Mouse (Mus musculus) neural tube, embryonic 13.5 days (tissue): ENCODE data around the gene Ugt1a9. TPM values are rescaled to one million over a fixed set of nuclear protein-coding genes. Genes with fewer than 3 reads are reported as not detected.
"Not testable (repeated sequence)": the region's sequence is repeated elsewhere in the genome, so short reads cannot be mapped to it uniquely, and the experiment has no call there.

ENCODE experiments used
- ATAC-seq: fragments of 200-750 bp; cut with Nextera tagmentation; 2 replicates; pipeline ENCODE4 v1.8.0; 2017; ENCODE audit warnings: low read depth, mild to moderate bottlenecking, moderate TSS enrichment, moderate library complexity
- H3K27ac ChIP-seq: fragments of 300-500 bp; sonication (generic); replicated peaks from 2 replicates; pipeline ENCODE4 v1.5.1; 2015; ENCODE audit warnings: moderate library complexity, mild to moderate bottlenecking, inconsistent platforms
- H3K27me3 ChIP-seq: fragments of 300-500 bp; sonication (generic); 2 replicates; pipeline ENCODE4 v1.6.1; 2015; ENCODE audit warnings: mild to moderate bottlenecking, inconsistent platforms
- H3K36me3 ChIP-seq: fragments of 300-500 bp; sonication (generic); 2 replicates; pipeline ENCODE4 v1.6.1; 2015; ENCODE audit warnings: mild to moderate bottlenecking, inconsistent platforms
- H3K4me1 ChIP-seq: fragments of 300-500 bp; sonication (generic); replicated peaks from 2 replicates; pipeline ENCODE4 v1.6.1; 2015; ENCODE audit warnings: inconsistent platforms
- H3K4me2 ChIP-seq: fragments of 300-500 bp; sonication (generic); 2 replicates; pipeline ENCODE4 v1.6.1; 2015; ENCODE audit warnings: inconsistent platforms, mild to moderate bottlenecking, moderate library complexity
- H3K4me3 ChIP-seq: fragments of 300-500 bp; sonication (generic); 2 replicates; pipeline ENCODE4 v1.5.1; 2015; ENCODE audit warnings: mild to moderate bottlenecking, inconsistent platforms
- H3K9ac ChIP-seq: fragments of 300-500 bp; sonication (generic); 2 replicates; pipeline ENCODE4 v1.6.1; 2015; ENCODE audit warnings: moderate library complexity, mild to moderate bottlenecking, inconsistent platforms
- H3K9me3 ChIP-seq: fragments of 300-500 bp; sonication (generic); 2 replicates; pipeline ENCODE4 v1.6.1; 2016; ENCODE audit warnings: inconsistent platforms
- WGBS: fragments of 180-500 bp; shearing (Covaris S2); methylation state at CpG from one replicate; pipeline ENCODE4 v1.1.7; 2015; 5-methylcytosine and 5-hydroxymethylcytosine counted together
- polyA plus RNA-seq: library from polyadenylated mRNA; unstranded; fragments of >200 nt; fragmentation: Nextera tagmentation; extraction: Ambion mirVana; gene quantifications from 2 replicates; pipeline ENCODE4 v1.2.1, GENCODE M21; 2015

Ugt1a9 gene
- polyA plus RNA-seq, 1 experiment from 2014 or later = not detected

- H3K27ac ChIP-seq = no peak overlapping the region
- no peak overlapping the region for H3K9ac ChIP-seq
- 45% methylated on average over 3 of the region's 3 CpGs for WGBS
- no peak overlapping the region for H3K4me3 ChIP-seq
- no peaks in the 10 kb centered on the region for H3K4me1 ChIP-seq
- no peaks in the 10 kb centered on the region for H3K36me3 ChIP-seq
- no peak for ATAC-seq
- H3K4me2 ChIP-seq = no peak overlapping the region
- no peaks in the 10 kb centered on the region for H3K27me3 ChIP-seq
- H3K9me3 ChIP-seq = peaks cover 53% of the 10 kb centered on the region
These were observed 147.0 kb downstream of the Ugt1a9 start for GRCm38 (mm10) chr1:88217576-88217975.

- Histone ChIP-seq H3K27ac (no peak overlapping the region), H3K9me3 (peaks cover 48% of the 10 kb centered on the region), H3K4me2 (no peak overlapping the region), H3K36me3 (no peaks in the 10 kb centered on the region), H3K9ac (no peak overlapping the region), H3K4me1 (no peaks in the 10 kb centered on the region), H3K4me3 (no peak overlapping the region), H3K27me3 (no peaks in the 10 kb centered on the region)
- 75% methylated on average over 9 of the region's 9 CpGs for WGBS
- no peak for ATAC-seq
These were observed 147.5 kb downstream of the Ugt1a9 start for GRCm38 (mm10) chr1:88218051-88218450.

GRCm38 (mm10) chr1:88218591-88218990, 148.0 kb downstream of the Ugt1a9 start:
- no peaks in the 10 kb centered on the region for H3K36me3 ChIP-seq
- H3K4me3 ChIP-seq = no peak overlapping the region
- no peak overlapping the region for H3K27ac ChIP-seq
- WGBS = 48% methylated on average over 4 of the region's 4 CpGs
- no peaks in the 10 kb centered on the region for H3K27me3 ChIP-seq
- no peak overlapping the region for H3K4me2 ChIP-seq
- H3K4me1 ChIP-seq = no peaks in the 10 kb centered on the region
- peaks cover 43% of the 10 kb centered on the region for H3K9me3 ChIP-seq
- no peak for ATAC-seq
- no peak overlapping the region for H3K9ac ChIP-seq

- no peak overlapping the region for H3K9ac ChIP-seq
- peaks cover 38% of the 10 kb centered on the region for H3K9me3 ChIP-seq
- H3K27ac ChIP-seq = no peak overlapping the region
- no peaks in the 10 kb centered on the region for H3K4me1 ChIP-seq
- no peaks in the 10 kb centered on the region for H3K36me3 ChIP-seq
- no peak for ATAC-seq
- no peak overlapping the region for H3K4me2 ChIP-seq
- no peak overlapping the region for H3K4me3 ChIP-seq
- no peaks in the 10 kb centered on the region for H3K27me3 ChIP-seq
- WGBS = 16% methylated on average over 1 of the region's 1 CpGs
These were observed 148.5 kb downstream of the Ugt1a9 start for GRCm38 (mm10) chr1:88219054-88219453.

GRCm38 (mm10) chr1:88220336-88220735, 149.7 kb downstream of the Ugt1a9 start:
- H3K4me2 ChIP-seq = no peak overlapping the region
- no peak for ATAC-seq
- H3K4me1 ChIP-seq = no peaks in the 10 kb centered on the region
- no peak overlapping the region for H3K27ac ChIP-seq
- H3K9ac ChIP-seq = no peak overlapping the region
- peaks cover 28% of the 10 kb centered on the region for H3K9me3 ChIP-seq
- no peaks in the 10 kb centered on the region for H3K36me3 ChIP-seq
- no peaks in the 10 kb centered on the region for H3K27me3 ChIP-seq
- no peak overlapping the region for H3K4me3 ChIP-seq

- no peak overlapping the region for H3K4me2 ChIP-seq
- ATAC-seq = no peak
- WGBS = 54% methylated on average over 2 of the region's 2 CpGs
- no peaks in the 10 kb centered on the region for H3K36me3 ChIP-seq
- peaks cover 30% of the 10 kb centered on the region for H3K9me3 ChIP-seq
- no peak overlapping the region for H3K27ac ChIP-seq
- no peaks in the 10 kb centered on the region for H3K27me3 ChIP-seq
- H3K4me1 ChIP-seq = no peaks in the 10 kb centered on the region
- H3K4me3 ChIP-seq = no peak overlapping the region
- H3K9ac ChIP-seq = no peak overlapping the region
These were observed 151.6 kb downstream of the Ugt1a9 start for GRCm38 (mm10) chr1:88222216-88222615.

GRCm38 (mm10) chr1:88223011-88223515, 152.5 kb downstream of the Ugt1a9 start:
- H3K4me1 ChIP-seq, ATAC-seq, H3K9ac ChIP-seq, H3K27ac ChIP-seq, H3K36me3 ChIP-seq, H3K4me2 ChIP-seq, H3K27me3 ChIP-seq, H3K4me3 ChIP-seq: not testable (repeated sequence)
- peaks cover 33% of the 10 kb centered on the region for H3K9me3 ChIP-seq

- no peaks in the 10 kb centered on the region for H3K36me3 ChIP-seq
- no peak overlapping the region for H3K27ac ChIP-seq
- H3K4me1 ChIP-seq = no peaks in the 10 kb centered on the region
- 61% methylated on average over 1 of the region's 1 CpGs for WGBS
- no peak for ATAC-seq
- H3K4me3 ChIP-seq = no peak overlapping the region
- H3K9me3 ChIP-seq = peaks cover 39% of the 10 kb centered on the region
- H3K9ac ChIP-seq = no peak overlapping the region
- no peak overlapping the region for H3K4me2 ChIP-seq
- no peaks in the 10 kb centered on the region for H3K27me3 ChIP-seq
These were observed 153.0 kb downstream of the Ugt1a9 start for GRCm38 (mm10) chr1:88223591-88223990.

GRCm38 (mm10) chr1:88224029-88224776, 153.6 kb downstream of the Ugt1a9 start:
- H3K4me1 ChIP-seq = no peaks in the 10 kb centered on the region
- no peak overlapping the region for H3K27ac ChIP-seq
- peaks cover 45% of the 10 kb centered on the region for H3K9me3 ChIP-seq
- no peak overlapping the region for H3K4me3 ChIP-seq
- H3K36me3 ChIP-seq = no peaks in the 10 kb centered on the region
- H3K27me3 ChIP-seq = no peaks in the 10 kb centered on the region
- 68% methylated on average over 2 of the region's 2 CpGs for WGBS
- no peak overlapping the region for H3K9ac ChIP-seq
- ATAC-seq = no peak
- no peak overlapping the region for H3K4me2 ChIP-seq

- WGBS = 42% methylated on average over 2 of the region's 2 CpGs
- H3K4me2 ChIP-seq, H3K4me1 ChIP-seq, H3K36me3 ChIP-seq, H3K27ac ChIP-seq, H3K9ac ChIP-seq, ATAC-seq, H3K27me3 ChIP-seq, H3K4me3 ChIP-seq: not testable (repeated sequence)
- H3K9me3 ChIP-seq = peaks cover 56% of the 10 kb centered on the region
These were observed 154.7 kb downstream of the Ugt1a9 start for GRCm38 (mm10) chr1:88225301-88225700.

- H3K36me3 ChIP-seq = no peaks in the 10 kb centered on the region
- H3K27me3 ChIP-seq = no peaks in the 10 kb centered on the region
- peaks cover 60% of the 10 kb centered on the region for H3K9me3 ChIP-seq
- H3K4me2 ChIP-seq = no peak overlapping the region
- no peak overlapping the region for H3K27ac ChIP-seq
- H3K9ac ChIP-seq = no peak overlapping the region
- no peak for ATAC-seq
- no peaks in the 10 kb centered on the region for H3K4me1 ChIP-seq
- no peak overlapping the region for H3K4me3 ChIP-seq
These were observed 155.1 kb downstream of the Ugt1a9 start for GRCm38 (mm10) chr1:88225741-88226140.

- Histone ChIP-seq H3K27ac (no peak within 1 kb of the TSS), H3K4me1 (no peaks in the 10 kb centered on the region), H3K27me3 (no peaks in the 10 kb centered on the region), H3K36me3 (no peaks in the 10 kb centered on the region), H3K9ac (no peak within 1 kb of the TSS), H3K4me3 (no peak within 1 kb of the TSS), H3K4me2 (no peak within 1 kb of the TSS), H3K9me3 (peaks cover 71% of the 10 kb centered on the region)
- no peak for ATAC-seq
- WGBS = 55% methylated on average over 5 of the region's 5 CpGs
These were observed 156.2 kb downstream of the Ugt1a9 start, which contains the start of gene Mroh2a for GRCm38 (mm10) chr1:88226670-88227379. Gene Mroh2a (plus strand): TSS chr1:88226986.
